Mouse (Mus musculus) lung, postnatal 4 days (tissue): ENCODE measurements around the gene Eml5.

Source experiments
- DNase-seq, 2 experiments: peaks; one replicate each; pipeline ENCODE4 v3.0.0; 2021

The Eml5 gene

DNA sequence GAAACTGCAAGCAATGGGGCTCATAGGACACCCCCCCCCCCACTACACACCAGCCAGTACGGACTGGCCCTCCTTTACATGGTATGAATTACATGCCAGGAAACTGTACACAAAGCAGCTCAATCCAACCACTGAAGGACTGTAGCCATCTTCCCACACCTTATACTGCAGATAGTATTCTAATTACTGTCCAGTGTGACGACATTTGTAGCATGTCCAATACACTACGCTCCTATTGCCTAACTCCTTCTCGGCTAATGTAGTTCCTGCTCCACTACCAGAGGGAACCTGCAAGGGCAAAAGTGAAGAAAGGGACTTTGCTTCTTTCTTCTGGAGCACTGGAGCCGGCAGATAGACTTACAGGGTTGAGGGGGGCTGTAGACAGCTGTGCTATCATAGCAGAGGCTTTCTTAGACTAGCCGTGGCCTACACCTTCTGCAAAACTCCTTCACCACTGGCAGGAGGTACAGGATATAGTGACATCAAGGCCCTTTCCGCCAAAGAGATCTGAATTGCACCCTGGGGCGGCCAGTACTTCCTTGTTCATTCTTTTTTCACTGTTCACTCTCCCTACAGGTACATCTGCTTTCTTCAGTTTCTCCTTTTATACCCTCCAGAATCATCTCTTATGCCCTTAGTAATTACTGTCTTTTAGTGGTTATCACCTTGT, 68.2 kb downstream of the Eml5 start:
- DNase-seq: no peak

GRCm38 (mm10) chr12:98831122-98831521, 70.2 kb downstream of the Eml5 start:
- DNase-seq: no peak

- DNase-seq: no peak
Observed at GRCm38 (mm10) chr12:98820781-98821180, 80.5 kb downstream of the Eml5 start.

- DNase-seq: no peak
Observed at GRCm38 (mm10) chr12:98804078-98804748, 97.1 kb downstream of the Eml5 start.

DNA sequence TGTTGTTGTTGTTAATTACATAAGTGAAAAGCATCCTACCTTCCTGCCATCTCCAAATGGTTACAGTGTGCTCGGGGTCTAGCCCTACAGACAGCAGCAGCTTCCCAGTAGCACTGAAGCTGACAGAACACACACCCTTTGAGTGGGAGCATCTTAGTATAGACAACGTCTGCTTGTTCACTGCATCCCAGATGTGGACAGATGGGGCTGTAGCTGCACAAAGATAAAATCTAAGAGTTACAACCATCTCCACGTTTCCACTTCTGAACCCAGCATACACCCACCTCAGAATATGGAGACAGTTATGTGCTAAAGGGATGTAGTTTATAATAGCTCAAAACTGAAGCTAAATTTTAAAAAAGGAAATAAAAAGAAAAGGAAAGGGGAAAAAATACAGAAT, 99.0 kb downstream of the Eml5 start:
- DNase-seq: no peak

- no peak for DNase-seq
Observed at GRCm38 (mm10) chr12:98800334-98800733, 101.0 kb downstream of the Eml5 start.

DNA sequence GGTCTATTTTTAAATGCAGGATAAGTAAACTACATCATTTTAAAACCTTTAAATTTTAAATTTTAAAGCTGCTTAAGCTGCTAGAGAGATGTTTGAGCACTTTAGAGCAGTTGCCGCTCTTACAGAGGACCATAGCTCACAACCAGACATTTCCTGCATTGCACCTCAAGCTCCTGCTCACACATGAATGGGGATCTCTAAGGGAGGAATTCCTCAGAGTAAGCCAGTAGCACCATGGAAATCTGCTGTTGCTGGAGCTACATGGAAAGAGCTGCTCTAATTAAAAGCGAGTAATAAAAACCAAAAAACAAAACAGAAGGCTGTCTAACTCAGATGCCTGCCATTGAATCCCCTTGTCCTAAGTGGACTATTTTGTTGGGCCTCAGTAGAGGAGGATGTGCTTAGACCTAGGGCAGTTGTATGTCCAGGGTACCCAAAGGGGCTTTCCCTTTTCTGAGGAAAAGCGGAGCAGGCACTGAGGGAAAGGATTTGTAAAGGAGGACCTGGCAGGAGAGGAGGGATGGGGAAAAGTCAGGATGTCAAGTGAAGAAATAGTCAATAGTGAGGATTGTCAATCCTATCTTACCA, 105.5 kb downstream of the Eml5 start:
- no peak for DNase-seq

GRCm38 (mm10) chr12:98784251-98784650, 117.0 kb downstream of the Eml5 start:
- no peak for DNase-seq

DNA sequence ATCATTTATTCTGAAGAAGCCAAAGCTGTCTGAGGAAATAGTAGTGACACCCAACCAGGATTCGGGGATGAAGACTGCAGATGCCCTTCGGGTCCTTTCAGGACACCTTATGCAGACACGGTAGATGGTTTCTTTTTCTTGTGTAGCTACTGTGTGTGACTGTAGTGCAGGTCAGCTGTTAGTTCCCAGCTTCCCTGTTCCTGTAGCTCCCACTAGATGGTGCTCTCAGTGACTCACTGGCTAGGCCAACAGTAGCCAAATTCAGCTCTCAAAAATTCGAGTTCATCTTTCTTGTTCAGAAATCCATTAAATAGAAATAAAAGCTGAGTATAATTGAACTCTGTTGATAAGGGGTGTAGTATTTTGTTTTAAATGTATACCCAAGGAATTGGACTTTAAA, 122.1 kb downstream of the Eml5 start:
- peak in 1 of 2 experiments; percentile 24 for DNase-seq

- no peak for DNase-seq
Observed at GRCm38 (mm10) chr12:98777509-98777908, 123.8 kb downstream of the Eml5 start.

- DNase-seq: no peak
Observed at GRCm38 (mm10) chr12:98766241-98766640, 135.0 kb downstream of the Eml5 start.

DNA sequence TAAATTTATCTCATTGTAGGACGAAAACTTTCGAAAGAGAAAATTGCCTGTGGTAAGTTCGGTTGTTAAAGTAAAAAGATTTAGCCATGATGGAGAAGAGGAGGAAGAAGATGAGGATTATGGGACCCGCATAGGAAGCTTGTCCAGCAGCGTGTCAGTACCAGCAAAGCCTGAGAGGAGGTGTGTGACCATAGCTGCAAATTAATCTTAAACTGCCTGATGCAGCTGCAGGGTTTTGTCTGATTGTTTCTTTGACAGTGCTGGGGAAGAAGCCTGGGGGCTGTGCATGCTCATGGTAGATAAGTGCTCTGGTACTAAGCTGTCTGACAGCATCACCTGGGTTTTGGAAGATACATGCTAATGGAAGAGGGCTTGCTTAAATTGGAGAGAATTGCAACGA, 141.6 kb downstream of the Eml5 start:
- no peak for DNase-seq

DNA sequence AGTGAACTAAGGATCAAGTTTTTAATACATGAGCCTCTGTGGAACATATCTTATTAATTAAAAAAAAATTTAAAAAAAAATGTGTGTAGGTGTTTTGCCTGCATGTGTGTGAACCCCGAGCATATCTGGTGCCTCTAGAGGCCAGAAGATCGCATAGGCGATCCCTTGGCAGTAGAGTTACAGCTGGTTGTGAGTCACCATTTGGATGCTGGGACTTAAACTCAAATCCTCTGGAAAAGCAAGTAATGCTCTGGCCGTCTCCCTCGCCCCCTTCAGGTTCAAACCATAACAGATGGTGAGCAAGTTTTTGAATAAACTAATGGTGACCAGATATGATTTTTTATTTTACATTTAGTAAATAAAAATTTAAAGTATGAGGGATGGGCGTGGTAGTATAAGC, 143.6 kb downstream of the Eml5 start:
- DNase-seq: no peak

DNA sequence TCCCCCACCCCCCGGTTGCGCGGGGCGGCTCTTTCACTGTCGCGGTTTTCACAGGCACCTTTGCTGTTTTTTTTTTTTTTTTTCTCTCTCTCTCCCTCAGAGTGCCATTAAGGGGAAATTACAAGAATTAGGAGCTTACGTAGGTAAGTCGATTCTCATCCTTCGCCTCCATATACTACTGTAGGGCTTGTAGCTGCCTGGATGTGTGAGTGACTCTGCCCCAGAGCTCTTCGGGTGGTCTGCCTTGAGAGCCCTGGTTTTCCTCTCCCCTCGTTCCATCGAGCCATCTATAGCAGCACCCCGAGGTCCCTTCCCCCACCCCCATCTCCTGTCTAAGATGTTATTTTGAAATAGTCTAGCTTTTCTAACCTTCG, 153.9 kb downstream of the Eml5 start:
- peak in 1 of 2 experiments; percentile 12 for DNase-seq

- DNase-seq: peak; percentile 94 to 95
Observed at GRCm38 (mm10) chr12:98746746-98747379, 154.4 kb downstream of the Eml5 start, which contains the start of gene Zc3h14. TSS of gene Zc3h14 (plus strand) at chr12:98746964.

- peak; percentile 73 to 77 for DNase-seq
Observed at GRCm38 (mm10) chr12:98746131-98746530, 155.2 kb downstream of the Eml5 start.

GRCm38 (mm10) chr12:98745626-98746025, 155.7 kb downstream of the Eml5 start:
- no peak for DNase-seq

GRCm38 (mm10) chr12:98741011-98741501, 160.2 kb downstream of the Eml5 start:
- peak in 1 of 2 experiments; percentile 6 for DNase-seq

DNA sequence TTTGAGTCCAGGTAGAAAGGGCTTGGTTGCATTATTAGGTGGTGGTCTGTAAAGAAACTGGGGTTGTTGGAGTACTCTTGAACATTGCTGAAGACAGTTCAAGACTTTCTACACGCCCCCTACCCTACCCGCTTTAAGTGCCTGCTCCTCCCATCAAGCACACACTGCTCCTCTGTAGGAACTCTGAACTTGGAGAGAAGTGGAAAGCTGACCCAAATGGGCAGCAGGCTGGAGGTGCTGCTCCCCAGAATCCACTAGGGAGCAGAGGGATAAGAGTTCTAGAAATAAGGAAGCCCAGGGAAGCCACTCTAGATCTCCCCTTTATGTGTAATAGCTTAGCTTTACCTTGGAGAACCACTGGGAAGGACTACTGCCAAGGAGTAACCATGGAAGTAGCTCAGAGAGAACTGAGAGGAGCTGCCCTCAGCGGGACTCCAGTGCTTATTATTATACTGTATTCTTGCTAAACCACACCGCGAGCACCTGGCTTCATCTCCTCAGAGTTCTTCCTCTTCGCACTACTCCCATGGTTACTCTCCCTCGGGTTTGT, 163.4 kb downstream of the Eml5 start:
- DNase-seq: peak in 1 of 2 experiments; percentile 39

DNA sequence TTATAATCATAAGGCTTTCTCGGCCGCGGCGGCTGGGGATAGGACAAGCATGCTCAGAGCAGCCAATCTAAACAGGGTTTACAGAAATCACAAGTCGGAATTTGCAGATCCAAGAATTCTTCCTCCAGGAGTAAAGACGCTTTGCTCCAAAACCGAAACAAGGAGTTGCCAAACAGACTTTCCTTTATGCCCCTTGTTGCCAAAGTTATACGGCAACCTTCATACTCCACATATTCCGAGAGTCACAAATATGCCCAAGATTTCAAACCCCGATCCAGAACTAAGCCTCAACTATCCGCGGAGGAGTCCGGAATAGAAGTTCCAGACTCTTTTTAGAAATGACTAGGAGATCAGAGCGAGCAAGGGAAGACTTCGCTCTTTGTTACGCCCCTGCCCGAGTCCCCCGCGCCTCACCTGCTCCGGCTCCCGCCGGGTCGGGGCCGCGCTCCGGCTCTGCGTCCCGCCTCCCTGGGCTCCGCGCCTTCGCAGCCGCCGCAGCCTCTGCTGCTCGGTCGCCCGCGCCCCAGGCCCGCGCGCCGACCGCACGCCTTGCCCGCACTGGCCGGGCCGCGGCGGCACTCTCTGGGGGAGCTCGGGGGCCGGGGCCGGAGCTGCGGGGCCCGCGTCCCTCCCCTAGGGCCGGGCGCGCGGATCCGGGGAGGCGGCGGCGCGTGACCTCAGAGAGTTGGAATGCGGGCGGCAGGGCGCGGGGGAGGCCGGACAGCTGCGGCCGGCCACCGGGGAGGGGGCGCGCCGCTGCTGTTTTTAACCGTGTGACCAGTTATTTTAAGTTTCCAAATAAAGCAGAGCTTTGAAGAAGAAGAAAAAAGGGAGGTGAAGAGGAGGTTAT, 164.1 kb downstream of the Eml5 start, which contains the start of gene Ptpn21:
Gene Ptpn21 (minus strand): TSS at position 455 of the 850 bp plus-strand sequence.
- DNase-seq: peak; percentile 79 to 88
